Comparison of ENCODE assay signal across 7 mouse cellular contexts in genomic region chr10:6980236-6980635, GRCm38 (mm10).
DNase-seq lines count a peak whose midpoint lies in the region; ATAC-seq and TF ChIP-seq lines count a peak whose summit lies in the region.

No protein-coding gene starts in this region.

- ATAC-seq in liver, embryonic 11.5 days (replicated peaks; ENCODE audit: low FRiP score): no peak
- no peak for ATAC-seq in embryonic facial prominence, embryonic 13.5 days (ENCODE audit: insufficient number of reproducible peaks, insufficient read depth, low FRiP score, low TSS enrichment, low read depth)
- peak; percentile 53; the same call in 1 of the 2 replicates for ATAC-seq in hindbrain, embryonic 14.5 days (ENCODE audit: low FRiP score)
- ATAC-seq in midbrain, postnatal 0 days (ENCODE audit: low FRiP score): no peak
- ATAC-seq in erythroblast, adult 5-6 weeks (replicated peaks; ENCODE audit: low FRiP score, poor library complexity, severe bottlenecking): no peak

- WGBS in liver, embryonic 11.5 days: 23% methylated on average over 6 of the region's 6 CpGs
- 23% methylated on average over 6 of the region's 6 CpGs for WGBS in embryonic facial prominence, embryonic 13.5 days
- 18% methylated on average over 6 of the region's 6 CpGs for WGBS in hindbrain, embryonic 14.5 days
- 14% methylated on average over 6 of the region's 6 CpGs for WGBS in midbrain, postnatal 0 days

- no peak overlapping the region for H3K9ac ChIP-seq in liver, embryonic 11.5 days (ENCODE audit: low read depth, low read length)
- 0 out of 2 replicates have a peak overlapping the region, but pooled peaks have one; percentile 27 for H3K9ac ChIP-seq in embryonic facial prominence, embryonic 13.5 days
- peak overlapping the region; percentile 53 for H3K9ac ChIP-seq in hindbrain, embryonic 14.5 days
- H3K9ac ChIP-seq in midbrain, postnatal 0 days (replicated peaks; ENCODE audit: low read length, poor library complexity, severe bottlenecking): peak overlapping the region; percentile 46

- DNase-seq in liver, embryonic 11.5 days (ENCODE audit: low spot score): no peak
- DNase-seq in liver: no peak
- peak; percentile 26 for DNase-seq in hindbrain, embryonic 14.5 days (ENCODE audit: low spot score)
- peak; percentile 26 for DNase-seq in midbrain, postnatal 0 days (ENCODE audit: low spot score)
- no peak for DNase-seq in adrenal gland, postnatal 4 days (ENCODE audit: low spot score in 2 of 2)

- no peaks in the 10 kb centered on the region for H3K9me3 ChIP-seq in liver, embryonic 11.5 days (ENCODE audit: control insufficient read depth, low read length)
- H3K9me3 ChIP-seq in embryonic facial prominence, embryonic 13.5 days: no peaks in the 10 kb centered on the region
- no peaks in the 10 kb centered on the region for H3K9me3 ChIP-seq in hindbrain, embryonic 14.5 days (ENCODE audit: control insufficient read depth, low read length)
- H3K9me3 ChIP-seq in midbrain, postnatal 0 days (ENCODE audit: low read length): no peaks in the 10 kb centered on the region

- no peaks in the 10 kb centered on the region for H3K36me3 ChIP-seq in liver, embryonic 11.5 days (ENCODE audit: control insufficient read depth, insufficient read depth, low read length)
- no peaks in the 10 kb centered on the region for H3K36me3 ChIP-seq in embryonic facial prominence, embryonic 13.5 days
- no peaks in the 10 kb centered on the region for H3K36me3 ChIP-seq in hindbrain, embryonic 14.5 days (replicated peaks; ENCODE audit: control insufficient read depth, insufficient read depth)
- no peaks in the 10 kb centered on the region for H3K36me3 ChIP-seq in midbrain, postnatal 0 days (ENCODE audit: insufficient read depth, low read length)

- H3K4me3 ChIP-seq in liver, embryonic 11.5 days (ENCODE audit: low read depth, low read length): no peak overlapping the region
- peak overlapping the region; percentile 18; the same call in 1 of the 2 replicates for H3K4me3 ChIP-seq in embryonic facial prominence, embryonic 13.5 days
- peak overlapping the region; percentile 19 for H3K4me3 ChIP-seq in hindbrain, embryonic 14.5 days (replicated peaks; ENCODE audit: low read length)
- H3K4me3 ChIP-seq in midbrain, postnatal 0 days (ENCODE audit: low read depth, low read length): peak overlapping the region; percentile 35

- H3K27me3 ChIP-seq in liver, embryonic 11.5 days (replicated peaks; ENCODE audit: control insufficient read depth, insufficient read depth, low read length): no peaks in the 10 kb centered on the region
- no peaks in the 10 kb centered on the region for H3K27me3 ChIP-seq in embryonic facial prominence, embryonic 13.5 days
- H3K27me3 ChIP-seq in hindbrain, embryonic 14.5 days (ENCODE audit: control insufficient read depth, insufficient read depth, low read length): no peaks in the 10 kb centered on the region
- no peaks in the 10 kb centered on the region for H3K27me3 ChIP-seq in midbrain, postnatal 0 days (ENCODE audit: insufficient read depth, low read length)

- peak overlapping the region; percentile 33; the same call in 1 of the 2 replicates for H3K4me2 ChIP-seq in liver, embryonic 11.5 days
- peak overlapping the region; percentile 46 for H3K4me2 ChIP-seq in embryonic facial prominence, embryonic 13.5 days
- peak overlapping the region; percentile 43 for H3K4me2 ChIP-seq in hindbrain, embryonic 14.5 days (replicated peaks)
- peak overlapping the region; percentile 47 for H3K4me2 ChIP-seq in midbrain, postnatal 0 days (ENCODE audit: low read depth, low read length, poor library complexity, severe bottlenecking)

- no peak for TF ChIP-seq CTCF in midbrain, postnatal 0 days (IDR thresholded peaks at IDR 0.05)

- no peak overlapping the region for H3K27ac ChIP-seq in liver, embryonic 11.5 days (ENCODE audit: low read depth, low read length)
- no peak overlapping the region for H3K27ac ChIP-seq in embryonic facial prominence, embryonic 13.5 days
- H3K27ac ChIP-seq in hindbrain, embryonic 14.5 days: peak overlapping the region; percentile 48; the same call in 1 of the 2 replicates
- 0 out of 2 replicates have a peak overlapping the region, but pooled peaks have one; percentile 12 for H3K27ac ChIP-seq in midbrain, postnatal 0 days (ENCODE audit: low read depth, low read length)

- no peaks in the 10 kb centered on the region for H3K4me1 ChIP-seq in liver, embryonic 11.5 days (replicated peaks; ENCODE audit: control insufficient read depth, insufficient read depth, low read length)
- H3K4me1 ChIP-seq in embryonic facial prominence, embryonic 13.5 days: no peaks in the 10 kb centered on the region
- no peaks in the 10 kb centered on the region for H3K4me1 ChIP-seq in hindbrain, embryonic 14.5 days (replicated peaks; ENCODE audit: control insufficient read depth, insufficient read depth, low read length)
- H3K4me1 ChIP-seq in midbrain, postnatal 0 days (ENCODE audit: insufficient read depth, low read length): no peaks in the 10 kb centered on the region

Comparison
In these comparisons a context has a peak if more than half of its experiments do, and no peak if none do; other contexts are left out.
1. DNase-seq: peak in hindbrain, embryonic 14.5 days (single experiment) and midbrain, postnatal 0 days (single experiment); none in liver, embryonic 11.5 days (single experiment), liver (single experiment) and adrenal gland, postnatal 4 days (0 of 2).
2. H3K27ac ChIP-seq: peak in hindbrain, embryonic 14.5 days (single experiment) and midbrain, postnatal 0 days (single experiment); none in liver, embryonic 11.5 days (single experiment) and embryonic facial prominence, embryonic 13.5 days (single experiment).
3. Peak in every context shown above with its lines, with median percentiles within 50 percentile points of each other: H3K4me2 ChIP-seq.